Mouse (Mus musculus) hindbrain, embryonic 12.5 days (tissue): ENCODE measurements around the gene Mus81. TPM values are rescaled to one million over a fixed set of nuclear protein-coding genes. Genes with fewer than 3 reads are reported as not detected.
A peak's percentile ranks its signal among the peaks of the same experiment; 100 is the strongest.
"Not testable (repeated sequence)": the region's sequence is repeated elsewhere in the genome, so short reads cannot be mapped to it uniquely, and the experiment has no call there.

ENCODE experiments used
- ATAC-seq: fragments of 200-750 bp; cut with Nextera tagmentation; 2 replicates; pipeline ENCODE4 v1.8.0; 2017; ENCODE audit warnings: moderate TSS enrichment; ENCODE audit not compliant: low FRiP score
- H3K27ac ChIP-seq: fragments of 300-500 bp; sonication (generic); 2 replicates; pipeline ENCODE4 v1.5.1; 2016; ENCODE audit warnings: mild to moderate bottlenecking
- H3K27me3 ChIP-seq: fragments of 300-500 bp; sonication (generic); 2 replicates; pipeline ENCODE4 v1.6.1; 2016; ENCODE audit warnings: mild to moderate bottlenecking
- H3K36me3 ChIP-seq: fragments of 300-500 bp; sonication (generic); 2 replicates; pipeline ENCODE4 v1.6.1; 2016; ENCODE audit warnings: mild to moderate bottlenecking
- H3K4me1 ChIP-seq: fragments of 300-500 bp; sonication (generic); 2 replicates; pipeline ENCODE4 v1.6.1; 2016
- H3K4me2 ChIP-seq: fragments of 300-500 bp; sonication (generic); replicated peaks from 2 replicates; pipeline ENCODE4 v1.6.1; 2016; ENCODE audit warnings: mild to moderate bottlenecking
- H3K4me3 ChIP-seq: fragments of 300-500 bp; sonication (generic); 2 replicates; pipeline ENCODE4 v1.5.1; 2016; ENCODE audit warnings: mild to moderate bottlenecking
- H3K9ac ChIP-seq: fragments of 300-500 bp; sonication (generic); 2 replicates; pipeline ENCODE4 v1.6.1; 2016; ENCODE audit warnings: mild to moderate bottlenecking, moderate library complexity
- H3K9me3 ChIP-seq: fragments of 300-500 bp; sonication (generic); replicated peaks from 2 replicates; pipeline ENCODE4 v1.6.1; 2016; ENCODE audit warnings: mild to moderate bottlenecking
- WGBS: fragments of 180-500 bp; shearing (Covaris S2); methylation state at CpG from one replicate; pipeline ENCODE4 v1.1.7; 2016; 5-methylcytosine and 5-hydroxymethylcytosine counted together
- polyA plus RNA-seq: library from polyadenylated mRNA; unstranded; fragments of >200 nt; fragmentation: Nextera tagmentation; extraction: Ambion mirVana; gene quantifications from 2 replicates; pipeline ENCODE4 v1.2.1, GENCODE M21; 2016

The Mus81 gene
- polyA plus RNA-seq, 1 experiment from 2014 or later = 43.3 TPM

DNA sequence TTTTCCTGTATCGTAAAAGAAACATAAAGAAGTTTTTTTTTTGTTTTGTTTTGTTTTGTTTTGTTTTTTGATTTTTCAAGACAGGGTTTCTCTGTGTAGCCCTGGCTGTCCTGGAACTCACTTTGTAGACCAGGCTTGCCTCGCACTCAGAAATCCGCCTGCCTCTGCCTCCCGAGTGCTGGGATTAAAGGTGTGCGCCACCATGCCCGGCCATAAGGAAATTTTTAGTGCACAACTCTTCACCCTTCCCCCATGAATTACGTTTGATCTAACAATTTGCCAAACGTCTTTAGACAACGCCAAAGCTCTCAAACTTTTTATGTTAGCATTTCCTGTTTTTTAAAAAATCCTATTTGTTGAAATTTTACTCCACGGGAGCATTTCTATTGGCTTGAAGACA is 1.5 kb upstream of the Mus81 start:
- ATAC-seq, H3K9me3 ChIP-seq, H3K9ac ChIP-seq, H3K27me3 ChIP-seq: not testable (repeated sequence)
- Histone ChIP-seq H3K4me1 (peaks cover 31% of the 10 kb centered on the region), H3K27ac (peak overlapping the region; percentile 100), H3K4me3 (peak overlapping the region; percentile 98; the same call in 1 of the 2 replicates), H3K36me3 (peaks cover 44% of the 10 kb centered on the region), H3K4me2 (peak overlapping the region; percentile 75)
- WGBS = 52% methylated on average over 10 of the region's 10 CpGs

DNA sequence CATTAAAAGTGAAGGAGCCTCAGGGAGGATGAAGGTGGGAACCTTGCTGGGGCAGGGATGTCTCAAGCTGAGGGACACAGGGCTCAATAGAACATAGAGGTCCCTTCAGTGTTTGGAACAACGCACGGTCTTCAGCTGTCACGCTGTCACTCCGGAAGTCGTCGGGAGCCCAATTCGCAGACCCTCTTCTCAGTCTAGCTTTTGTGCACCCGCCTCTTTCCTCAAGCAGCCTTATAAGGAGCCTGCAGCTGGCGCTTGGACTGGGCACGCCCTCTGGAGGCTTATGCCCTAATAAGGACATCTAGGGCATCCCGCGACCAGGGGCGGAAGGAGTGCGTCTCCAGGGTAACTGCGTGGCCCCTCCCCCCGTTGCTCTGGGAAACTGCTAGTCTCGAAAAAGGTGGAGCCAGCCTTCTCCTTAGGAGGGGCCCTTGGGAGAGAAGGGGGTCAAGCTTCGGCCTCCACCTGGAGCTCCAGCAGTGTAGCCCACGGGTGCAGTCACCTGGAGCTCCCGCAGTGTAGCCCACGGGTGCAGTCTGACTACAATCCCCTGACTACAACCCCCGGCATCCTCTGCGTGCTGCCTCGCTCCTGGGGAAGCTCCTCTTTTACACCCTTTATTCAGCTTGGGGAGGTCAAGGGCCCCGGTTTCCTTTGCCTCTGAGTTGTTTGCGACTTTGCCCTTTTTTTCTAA is 823 bp upstream of the Mus81 start:
- 0% methylated on average over 26 of the region's 26 CpGs for WGBS
- H3K4me1 ChIP-seq = peaks cover 31% of the 10 kb centered on the region
- H3K27ac ChIP-seq = peak overlapping the region; percentile 100
- H3K36me3 ChIP-seq = peaks cover 45% of the 10 kb centered on the region
- H3K9me3 ChIP-seq = no peaks in the 10 kb centered on the region
- no peaks in the 10 kb centered on the region for H3K27me3 ChIP-seq
- peak overlapping the region; percentile 49 for H3K4me3 ChIP-seq
- peak overlapping the region; percentile 67 for H3K9ac ChIP-seq
- peak; percentile 78 for ATAC-seq
- peak overlapping the region; percentile 70 for H3K4me2 ChIP-seq

DNA sequence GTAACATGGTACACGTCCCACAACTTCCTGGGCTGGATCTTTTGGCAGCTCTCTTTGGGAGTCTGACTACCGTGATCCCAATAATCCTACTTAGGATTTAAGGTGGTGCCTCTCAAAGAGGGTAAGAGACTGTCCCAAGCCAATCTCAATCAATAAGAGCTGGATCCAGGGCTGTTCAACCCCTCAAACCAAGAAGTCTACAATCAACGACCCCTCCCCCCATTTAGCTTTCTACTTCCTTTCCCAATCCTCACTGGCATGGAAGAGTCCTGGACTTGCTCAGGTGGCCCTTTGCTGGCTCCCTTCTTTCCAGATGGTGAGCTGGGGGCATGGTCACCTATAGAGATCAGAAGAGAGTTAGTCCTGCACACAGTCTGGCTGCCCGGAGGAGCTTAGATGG is 1.4 kb downstream of the Mus81 start:
- Histone ChIP-seq H3K36me3 (peaks cover 45% of the 10 kb centered on the region), H3K4me3 (no peak overlapping the region), H3K27ac (no peak overlapping the region), H3K4me2 (peak overlapping the region; percentile 70; the same call in 1 of the 2 replicates), H3K9ac (no peak overlapping the region), H3K9me3 (no peaks in the 10 kb centered on the region), H3K4me1 (peaks cover 18% of the 10 kb centered on the region), H3K27me3 (no peaks in the 10 kb centered on the region)
- ATAC-seq = no peak
- WGBS = 81% methylated on average over 4 of the region's 4 CpGs

DNA sequence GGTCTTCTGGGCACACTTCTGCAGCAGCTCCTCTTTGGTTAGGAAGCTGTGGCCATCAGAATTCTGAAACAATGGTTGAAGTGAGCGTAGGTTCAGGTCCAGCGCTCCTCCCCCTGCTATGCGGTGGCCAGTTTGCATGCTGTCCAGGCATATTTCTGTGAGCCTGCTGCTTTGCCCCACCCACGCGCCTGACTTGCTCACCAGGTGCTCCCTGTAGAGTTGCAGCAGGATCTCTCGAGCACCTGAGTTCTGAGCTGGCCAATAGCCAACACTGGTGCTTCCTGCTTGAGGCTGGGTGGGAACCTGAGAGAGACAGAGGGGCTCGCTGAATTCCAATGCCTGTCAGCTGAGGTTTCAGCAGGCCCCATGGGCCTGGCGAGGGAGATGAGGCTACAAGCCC is 1.9 kb downstream of the Mus81 start:
- H3K27ac ChIP-seq = peak overlapping the region; percentile 1; the same call in 1 of the 2 replicates
- H3K27me3 ChIP-seq = no peaks in the 10 kb centered on the region
- H3K4me1 ChIP-seq = peaks cover 17% of the 10 kb centered on the region
- no peaks in the 10 kb centered on the region for H3K9me3 ChIP-seq
- peaks cover 50% of the 10 kb centered on the region for H3K36me3 ChIP-seq
- WGBS = 87% methylated on average over 8 of the region's 8 CpGs
- no peak overlapping the region for H3K9ac ChIP-seq
- no peak overlapping the region for H3K4me2 ChIP-seq
- ATAC-seq = no peak
- no peak overlapping the region for H3K4me3 ChIP-seq

DNA sequence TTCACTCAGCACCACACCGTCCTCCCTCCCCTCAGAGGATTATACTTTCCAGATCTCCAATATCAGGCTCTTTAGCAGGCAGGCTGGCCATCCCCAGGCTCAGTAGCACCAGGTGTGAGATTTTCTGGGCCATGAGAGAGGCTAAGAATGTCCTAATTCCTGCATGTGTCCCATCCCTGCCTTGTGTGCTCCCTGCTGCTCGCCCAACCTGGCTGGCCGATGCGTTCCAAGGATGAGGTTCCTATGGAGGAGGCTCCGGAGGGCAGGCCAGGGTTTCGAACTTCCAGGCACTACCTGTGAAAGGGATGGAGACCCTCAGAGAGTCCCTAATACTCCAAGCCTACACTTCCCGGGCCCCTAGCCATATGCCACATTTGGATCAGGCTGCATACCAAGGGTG is 2.4 kb downstream of the Mus81 start:
- WGBS = 96% methylated on average over 7 of the region's 7 CpGs
- no peak for ATAC-seq
- peaks cover 50% of the 10 kb centered on the region for H3K36me3 ChIP-seq

DNA sequence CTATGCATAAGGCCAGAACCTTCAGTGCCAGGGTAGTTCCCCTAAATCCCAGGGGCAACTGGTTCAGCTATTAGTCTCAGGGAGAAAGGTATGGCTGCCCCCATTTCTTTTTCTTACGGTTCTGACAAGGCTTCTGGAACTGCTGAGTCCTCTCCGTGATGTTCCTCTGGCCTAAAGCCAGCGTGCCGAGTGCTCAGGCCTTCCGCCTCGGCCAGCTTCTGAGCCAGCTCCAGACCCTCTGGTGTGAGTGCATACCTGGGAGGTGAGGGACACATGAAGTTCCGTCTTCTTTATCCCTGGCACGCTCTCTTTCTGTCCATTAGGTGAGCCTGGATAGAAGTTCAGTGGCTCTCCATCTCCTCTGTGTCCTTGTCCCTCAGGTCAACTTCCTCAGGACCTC is 2.8 kb downstream of the Mus81 start:
- peaks cover 17% of the 10 kb centered on the region for H3K4me1 ChIP-seq
- no peaks in the 10 kb centered on the region for H3K9me3 ChIP-seq
- H3K27ac ChIP-seq = no peak overlapping the region
- ATAC-seq = no peak
- WGBS = 96% methylated on average over 8 of the region's 8 CpGs
- H3K4me3 ChIP-seq = no peak overlapping the region
- H3K9ac ChIP-seq = no peak overlapping the region
- H3K27me3 ChIP-seq = no peaks in the 10 kb centered on the region
- no peak overlapping the region for H3K4me2 ChIP-seq
- peaks cover 55% of the 10 kb centered on the region for H3K36me3 ChIP-seq

More for the DNA sequence above, 2.4 kb downstream of the Mus81 start:
- H3K27me3 ChIP-seq = no peaks in the 10 kb centered on the region
- H3K4me3 ChIP-seq = no peak overlapping the region
- H3K27ac ChIP-seq = peak overlapping the region; percentile 1; the same call in 1 of the 2 replicates
- peaks cover 17% of the 10 kb centered on the region for H3K4me1 ChIP-seq
- no peak overlapping the region for H3K9ac ChIP-seq
- H3K4me2 ChIP-seq = no peak overlapping the region
- H3K9me3 ChIP-seq = no peaks in the 10 kb centered on the region

DNA sequence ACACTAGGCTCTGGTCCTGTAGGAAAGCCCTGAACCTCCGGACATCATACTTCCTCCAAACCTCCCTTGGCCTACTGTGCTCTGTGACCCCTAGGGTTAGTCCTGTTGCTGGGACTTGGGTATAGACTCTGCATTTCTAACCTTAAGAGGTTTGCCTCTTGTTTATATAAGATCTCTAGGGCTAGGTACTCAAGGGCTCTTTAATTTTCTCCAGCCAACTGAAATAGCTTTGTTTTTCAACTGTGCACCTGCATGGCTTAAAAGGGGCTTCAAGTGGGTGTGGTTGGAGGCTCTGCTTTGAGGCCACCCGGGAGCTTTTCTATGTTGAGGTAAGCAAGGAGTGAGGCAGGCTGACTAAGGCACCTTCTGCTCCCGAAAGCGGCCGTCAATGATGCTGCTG is 3.7 kb downstream of the Mus81 start:
- Histone ChIP-seq H3K9me3 (no peaks in the 10 kb centered on the region), H3K4me1 (peaks cover 15% of the 10 kb centered on the region), H3K9ac (no peak overlapping the region), H3K27ac (no peak overlapping the region), H3K36me3 (peaks cover 61% of the 10 kb centered on the region), H3K4me2 (no peak overlapping the region), H3K27me3 (no peaks in the 10 kb centered on the region), H3K4me3 (no peak overlapping the region)
- no peak for ATAC-seq
- 87% methylated on average over 5 of the region's 5 CpGs for WGBS

DNA sequence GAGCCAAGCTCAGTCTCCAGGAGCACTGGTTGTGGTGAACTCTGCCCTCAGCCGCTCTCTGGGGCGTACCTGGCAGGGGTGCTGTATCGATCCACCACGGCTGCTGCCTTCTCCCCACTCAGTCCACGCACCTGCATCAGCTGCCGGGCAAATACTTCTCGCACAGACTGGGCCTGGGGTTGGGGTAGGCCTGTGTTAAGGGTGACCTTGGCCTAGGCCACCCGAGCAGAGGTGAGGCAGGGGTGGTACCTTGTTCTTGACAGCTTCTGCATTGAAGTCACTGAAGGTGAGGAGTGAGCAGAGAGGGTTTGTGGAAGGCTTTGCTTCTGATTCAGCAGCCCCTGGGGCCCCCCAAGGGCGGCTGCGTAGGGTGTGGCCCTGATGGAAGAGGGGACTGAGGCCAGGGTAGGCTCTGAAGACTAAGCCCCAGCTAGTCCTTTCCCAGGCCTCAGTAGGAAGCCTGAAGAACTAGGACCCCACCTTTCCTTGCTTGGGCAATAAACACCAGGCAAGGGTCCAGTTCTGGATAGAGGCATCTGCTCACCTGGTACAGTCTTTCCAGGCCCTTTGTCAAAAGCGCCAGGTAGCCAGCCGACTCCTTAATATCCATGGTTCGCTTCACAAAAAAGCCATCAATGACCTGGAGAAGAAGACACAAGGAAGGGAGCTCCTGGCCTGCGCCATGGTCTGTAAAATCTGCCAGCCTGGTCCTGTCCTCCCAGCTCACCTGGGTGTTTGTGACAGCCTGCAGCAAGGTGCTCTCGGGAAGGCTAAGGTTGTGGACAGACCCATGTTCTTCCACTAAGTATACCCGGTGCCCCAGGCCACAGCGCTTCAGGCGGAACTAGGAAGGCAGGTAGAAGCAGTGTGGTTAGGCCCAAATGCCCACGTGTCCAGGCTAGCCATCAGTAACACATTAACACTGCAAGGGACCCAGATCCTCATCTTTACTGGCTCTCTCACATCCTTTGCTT is 4.5 kb downstream of the Mus81 start:
- no peak overlapping the region for H3K4me2 ChIP-seq
- H3K27ac ChIP-seq = no peak overlapping the region
- peaks cover 11% of the 10 kb centered on the region for H3K4me1 ChIP-seq
- 93% methylated on average over 19 of the region's 19 CpGs for WGBS
- no peaks in the 10 kb centered on the region for H3K27me3 ChIP-seq
- H3K4me3 ChIP-seq = no peak overlapping the region
- no peak overlapping the region for H3K9ac ChIP-seq
- peaks cover 68% of the 10 kb centered on the region for H3K36me3 ChIP-seq
- H3K9me3 ChIP-seq = no peaks in the 10 kb centered on the region
- no peak for ATAC-seq

DNA sequence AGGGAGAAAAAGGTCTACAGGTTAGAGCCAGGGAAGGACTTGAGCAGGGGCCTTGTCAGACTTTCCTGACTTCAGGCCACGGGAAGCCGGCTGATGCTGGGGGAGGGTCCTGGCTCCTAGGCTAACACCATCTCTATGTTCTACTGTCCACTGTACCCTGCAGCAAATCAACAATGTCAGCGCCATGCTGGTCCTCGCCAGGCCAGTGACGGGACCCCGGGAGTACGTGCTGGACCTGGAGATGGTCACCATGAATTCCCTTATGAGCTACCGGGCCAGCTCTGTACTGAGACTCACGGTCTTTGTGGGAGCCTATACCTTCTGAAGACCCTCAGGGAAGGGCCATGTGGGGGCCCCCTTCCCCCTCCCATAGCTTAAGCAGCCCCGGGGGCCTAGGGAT is 6.8 kb downstream of the Mus81 start:
- Histone ChIP-seq H3K27me3 (no peaks in the 10 kb centered on the region; the same call in 1 of the 2 replicates), H3K36me3 (peaks cover 71% of the 10 kb centered on the region), H3K4me1 (no peaks in the 10 kb centered on the region; the same call in 1 of the 2 replicates), H3K4me3 (no peak overlapping the region), H3K4me2 (no peak overlapping the region), H3K27ac (no peak overlapping the region), H3K9ac (no peak overlapping the region), H3K9me3 (no peaks in the 10 kb centered on the region)
- 84% methylated on average over 10 of the region's 10 CpGs for WGBS
- ATAC-seq = no peak

DNA sequence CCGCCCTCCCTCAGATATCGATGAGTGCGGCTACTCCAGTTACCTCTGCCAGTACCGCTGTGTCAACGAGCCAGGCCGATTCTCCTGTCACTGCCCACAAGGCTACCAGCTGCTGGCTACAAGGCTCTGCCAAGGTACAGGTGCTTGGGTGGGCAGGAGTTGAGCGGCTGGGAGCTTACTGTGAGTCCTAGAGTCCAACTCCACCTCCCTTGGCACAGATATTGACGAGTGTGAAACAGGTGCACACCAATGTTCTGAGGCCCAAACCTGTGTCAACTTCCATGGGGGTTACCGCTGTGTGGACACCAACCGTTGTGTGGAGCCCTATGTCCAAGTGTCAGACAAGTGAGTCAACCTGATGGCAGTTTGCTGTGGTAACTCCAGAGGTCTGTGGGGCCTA is 8.2 kb downstream of the Mus81 start:
- H3K9ac ChIP-seq = no peak overlapping the region
- H3K9me3 ChIP-seq = no peaks in the 10 kb centered on the region
- 92% methylated on average over 10 of the region's 10 CpGs for WGBS
- peaks cover 11% of the 10 kb centered on the region for H3K4me1 ChIP-seq
- H3K36me3 ChIP-seq = peaks cover 58% of the 10 kb centered on the region
- no peak overlapping the region for H3K4me3 ChIP-seq
- ATAC-seq = no peak
- no peak overlapping the region for H3K27ac ChIP-seq
- no peaks in the 10 kb centered on the region; the same call in 1 of the 2 replicates for H3K27me3 ChIP-seq
- H3K4me2 ChIP-seq = no peak overlapping the region

DNA sequence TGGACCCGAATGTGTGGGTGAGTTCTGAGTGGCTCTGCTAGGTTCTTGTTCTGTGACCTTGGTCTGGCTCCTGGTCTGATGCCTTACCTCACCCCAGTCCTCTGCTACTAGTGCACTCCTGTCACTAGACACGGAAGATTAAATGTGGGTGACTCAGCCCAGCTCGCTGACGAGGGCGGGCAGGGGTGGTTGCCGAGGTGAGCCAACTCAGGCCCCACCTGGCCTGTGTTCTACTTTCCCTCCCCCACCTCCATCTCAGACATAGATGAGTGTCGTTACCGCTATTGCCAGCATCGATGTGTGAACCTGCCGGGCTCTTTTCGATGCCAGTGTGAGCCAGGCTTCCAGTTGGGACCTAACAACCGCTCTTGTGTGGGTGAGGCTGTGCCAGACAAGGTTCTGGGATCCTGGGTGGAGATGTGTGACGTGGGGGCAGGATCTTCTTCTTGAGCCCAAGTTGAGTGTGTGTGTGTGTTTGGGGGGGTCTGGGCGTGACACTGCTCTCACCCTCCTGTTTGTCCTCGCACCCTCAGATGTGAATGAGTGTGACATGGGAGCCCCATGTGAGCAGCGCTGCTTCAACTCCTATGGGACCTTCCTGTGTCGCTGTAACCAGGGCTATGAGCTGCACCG is 10.4 kb downstream of the Mus81 start:
- Histone ChIP-seq H3K27me3 (no peaks in the 10 kb centered on the region; the same call in 1 of the 2 replicates), H3K4me2 (no peak overlapping the region), H3K4me3 (no peak overlapping the region), H3K4me1 (peaks cover 24% of the 10 kb centered on the region), H3K9ac (no peak overlapping the region), H3K27ac (no peak overlapping the region), H3K36me3 (peaks cover 35% of the 10 kb centered on the region), H3K9me3 (no peaks in the 10 kb centered on the region)
- ATAC-seq = no peak
- 92% methylated on average over 18 of the region's 18 CpGs for WGBS
